Mouse (Mus musculus): Measurements from ENCODE around the gene Gm13083. TPM values are rescaled to one million over a fixed set of nuclear protein-coding genes. Genes with fewer than 3 reads are reported as not detected.
"Not testable (repeated sequence)": the region's sequence is repeated elsewhere in the genome, so short reads cannot be mapped to it uniquely, and the experiment has no call there.

Gene Gm13083
- polyA plus RNA-seq (2012; rRNA removed) = not detected in 2 replicates

DNA sequence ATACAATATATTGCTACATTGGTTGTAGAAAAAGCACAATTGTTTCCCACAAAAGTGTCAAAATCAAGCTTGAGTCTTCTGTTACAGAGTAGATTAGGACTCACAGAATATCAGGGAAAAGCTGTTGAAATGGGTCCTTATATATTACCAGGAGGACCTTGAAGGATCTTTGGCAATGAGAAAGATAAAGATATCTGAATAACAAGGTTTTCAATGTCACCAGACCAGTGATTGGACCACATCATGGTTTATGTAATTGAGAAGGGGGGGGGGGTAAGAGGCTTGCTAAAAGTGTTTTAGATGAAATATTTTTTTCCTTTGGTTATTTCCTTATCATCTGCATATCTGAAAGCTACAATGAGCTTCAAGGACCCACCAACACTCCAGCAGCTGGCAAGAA lies at the start of gene Gm13083:
Gene Gm13083 (plus strand): TSS at position 301 of the 400 bp plus-strand sequence.
- not testable (repeated sequence) for H3K4me3 ChIP-seq (ENCODE audit: insufficient read depth, low read length); H3K4me1 ChIP-seq (ENCODE audit: control insufficient read depth, insufficient read depth, low read length); H3K27ac ChIP-seq (ENCODE audit: insufficient read depth, low read length)

DNA sequence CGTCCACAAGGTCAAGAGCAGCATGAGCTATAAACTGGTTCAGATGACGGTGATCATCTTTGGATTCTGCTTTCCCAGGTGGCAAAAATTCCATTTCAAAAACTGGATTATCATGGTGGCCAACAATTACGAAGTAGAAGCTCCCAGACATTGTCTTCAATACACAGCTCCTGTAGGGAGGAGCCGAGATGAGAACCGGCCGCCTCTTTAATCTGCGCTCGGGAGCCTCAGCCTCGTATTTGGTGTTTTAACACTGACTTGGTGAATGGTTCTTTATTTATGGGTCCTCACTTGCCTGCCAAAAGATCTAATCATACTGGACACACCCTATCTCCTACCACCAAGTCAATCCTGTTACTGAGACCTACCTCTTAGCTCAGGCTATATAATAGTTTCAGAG lies 2.9 kb upstream of the Gm13083 start:
- H3K4me3 ChIP-seq (ENCODE audit: insufficient read depth, low read length); H3K27ac ChIP-seq (ENCODE audit: insufficient read depth, low read length); H3K4me1 ChIP-seq (ENCODE audit: control insufficient read depth, insufficient read depth, low read length): not testable (repeated sequence)

DNA sequence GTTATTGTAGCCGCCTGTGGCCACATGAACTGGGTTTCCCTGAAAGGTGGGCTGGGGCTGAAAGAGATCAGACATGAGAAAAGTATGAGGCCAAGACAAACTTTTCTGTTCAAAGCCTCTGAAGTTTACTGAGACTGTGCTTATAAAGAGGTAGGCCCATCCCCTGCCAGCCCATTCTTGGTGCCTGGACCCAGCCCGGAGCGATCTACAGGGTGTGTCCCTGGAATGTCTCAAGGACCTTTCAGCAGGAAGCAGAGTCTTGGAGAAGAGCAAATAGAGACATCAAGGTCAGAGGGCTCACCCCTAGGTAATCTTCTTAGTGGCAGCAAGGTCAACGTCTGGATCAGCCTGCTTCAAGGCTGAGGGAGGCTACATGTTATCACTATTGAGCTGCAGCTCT lies 3.3 kb downstream of the Gm13083 start:
- H3K4me1 ChIP-seq (ENCODE audit: control insufficient read depth, insufficient read depth, low read length); H3K4me3 ChIP-seq (ENCODE audit: insufficient read depth, low read length); H3K27ac ChIP-seq (ENCODE audit: insufficient read depth, low read length): not testable (repeated sequence)

DNA sequence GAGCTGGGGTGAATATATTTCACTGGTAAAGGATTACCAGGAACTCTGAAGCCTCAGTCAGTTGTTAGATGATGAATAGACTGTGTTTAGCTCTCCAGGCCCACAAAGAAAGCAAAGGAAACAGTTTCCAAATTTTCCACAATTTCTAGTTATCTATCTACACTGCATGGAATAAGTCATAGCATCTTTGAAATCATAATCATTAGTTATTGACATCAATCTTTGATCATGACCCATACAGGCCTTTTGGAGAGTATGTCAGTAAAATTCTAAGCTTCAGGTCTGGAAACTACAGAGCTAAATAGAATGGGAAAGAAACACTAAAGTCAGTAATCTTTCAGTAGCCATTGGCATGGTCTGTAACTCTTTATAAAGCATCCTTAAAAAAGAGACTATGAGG lies 42.3 kb downstream of the Gm13083 start, which contains the start of gene Gm13088:
Gene Gm13088 (minus strand): TSS at position 101 of the 400 bp plus-strand sequence.
- H3K4me1 ChIP-seq (ENCODE audit: control insufficient read depth, insufficient read depth, low read length); H3K4me3 ChIP-seq (ENCODE audit: insufficient read depth, low read length); H3K27ac ChIP-seq (ENCODE audit: insufficient read depth, low read length): not testable (repeated sequence)

Other genes starting within 250 kb of the Gm13083 start
- gene Pramel1, start 220.6 kb upstream of the Gm13083 start, polyA plus RNA-seq (2012; rRNA removed) = 0.06 TPM in 2 replicates
- 7.6 and 8.1 TPM in 2 replicates for gene Pramef8, start 202.6 kb upstream of the Gm13083 start, polyA plus RNA-seq (2012; rRNA removed)
- gene Oog4, start 164.7 kb upstream of the Gm13083 start, polyA plus RNA-seq (2012; rRNA removed) = not detected in 2 replicates
- gene Gm13043, start 103.7 kb upstream of the Gm13083 start, polyA plus RNA-seq (2012; rRNA removed) = not detected in 2 replicates
- not detected in 2 replicates for gene Gm13040, start 79.0 kb upstream of the Gm13083 start, polyA plus RNA-seq (2012; rRNA removed)
- gene BC080695, start 63.3 kb upstream of the Gm13083 start, polyA plus RNA-seq (2012; rRNA removed) = not detected in 2 replicates
- gene Gm13057, start 63.3 kb upstream of the Gm13083 start, polyA plus RNA-seq (2012; rRNA removed) = not detected in 2 replicates
- not detected in 2 replicates for gene Gm13088, start 42.2 kb downstream of the Gm13083 start, polyA plus RNA-seq (2012; rRNA removed)
- not detected in 2 replicates for gene Gm13089, start 87.7 kb downstream of the Gm13083 start, polyA plus RNA-seq (2012; rRNA removed)
- gene Gm13078, start 104.5 kb downstream of the Gm13083 start, polyA plus RNA-seq (2012; rRNA removed) = not detected in 2 replicates
- gene Gm13023, start 174.3 kb downstream of the Gm13083 start, polyA plus RNA-seq (2012; rRNA removed) = not detected in 2 replicates
- not detected in 2 replicates for gene Gm13084, start 201.1 kb downstream of the Gm13083 start, polyA plus RNA-seq (2012; rRNA removed)
- not detected in 2 replicates for gene Gm13103, start 231.5 kb downstream of the Gm13083 start, polyA plus RNA-seq (2012; rRNA removed)

All from cortical plate, adult 2 months (tissue).